Mouse (Mus musculus) G1E (cell line): ENCODE measurements at regions not wholly inside any gene's neighbourhood (a gene's known extent, or its start where the extent isn't known, plus 50 kb on each side); places are given as distances from the start of the nearest gene placed in this dataset.

Experiments used
- ATAC-seq: 2 replicates; pipeline ENCODE4 v1.8.0; 2016; ENCODE audit warnings: mild to moderate bottlenecking; ENCODE audit not compliant: insufficient number of reproducible peaks, poor library complexity, low FRiP score, severe bottlenecking; ENCODE audit errors: extremely low read depth
- DNase-seq: peaks from one replicate; pipeline ENCODE4 v3.0.0; 2012; ENCODE audit warnings: low spot score
- H3K27me3 ChIP-seq: 2 replicates; pipeline ENCODE4 v1.6.1; 2012; ENCODE audit warnings: mild to moderate bottlenecking, low read length, inconsistent platforms; ENCODE audit not compliant: insufficient read depth
- H3K36me3 ChIP-seq: replicated peaks from 2 replicates; pipeline ENCODE3; 2012; ENCODE audit warnings: mild to moderate bottlenecking, inconsistent platforms
- H3K4me1 ChIP-seq: 2 replicates; pipeline ENCODE4 v1.6.1; 2012; ENCODE audit warnings: low read depth, low read length, inconsistent platforms, mixed read lengths; ENCODE audit not compliant: insufficient read depth
- H3K4me3 ChIP-seq: 2 replicates; pipeline ENCODE4 v1.5.1; 2012; ENCODE audit warnings: low read depth, mild to moderate bottlenecking, inconsistent platforms, low read length, moderate library complexity, mixed read lengths
- H3K9me3 ChIP-seq: replicated peaks from 2 replicates; pipeline ENCODE4 v1.6.1; 2012; ENCODE audit warnings: inconsistent platforms
- CTCF ChIP-seq: IDR thresholded peaks from 2 replicates; pipeline ENCODE4 v1.5.1; 2012; ENCODE audit warnings: low read depth, low read length, inconsistent platforms, mixed read lengths
- GATA1 ChIP-seq: IDR thresholded peaks from 2 replicates; pipeline ENCODE4 v1.6.1; 2012; ENCODE audit warnings: borderline replicate concordance, low read length, inconsistent platforms, mixed read lengths
- GATA2 ChIP-seq: IDR thresholded peaks from 2 replicates; pipeline ENCODE4 v1.6.1; 2012; ENCODE audit warnings: low read depth, low read length, inconsistent platforms, borderline replicate concordance
- POLR2AphosphoS5 ChIP-seq: IDR thresholded peaks from 2 replicates; pipeline ENCODE4 v1.6.1; 2012; ENCODE audit warnings: low read depth, low read length, inconsistent platforms; ENCODE audit not compliant: insufficient replicate concordance
- TAL1 ChIP-seq: conservative IDR thresholded peaks from 2 replicates; pipeline ENCODE4 v1.6.1; 2012; ENCODE audit warnings: low read depth, low read length, inconsistent platforms, mixed read lengths

DNA sequence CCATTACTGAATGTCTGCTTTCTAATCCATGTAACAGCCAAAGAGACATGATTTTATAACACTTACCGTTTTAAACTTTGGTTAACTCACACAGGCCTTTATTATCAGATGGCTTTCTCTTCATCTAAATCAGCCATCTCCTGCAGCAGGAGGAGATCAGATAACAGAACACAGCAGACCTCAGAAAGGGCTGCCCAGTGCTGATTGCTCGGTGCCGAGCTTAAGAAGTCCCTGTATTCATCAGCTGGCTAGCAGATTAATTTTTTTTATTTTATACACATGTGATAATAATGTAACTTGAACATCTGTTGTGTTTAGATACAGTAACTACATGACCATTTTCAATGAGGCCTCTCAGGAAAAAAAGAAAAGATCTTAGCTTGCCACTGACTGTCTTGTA is 155.9 kb upstream of the Lpp start:
- H3K9me3 ChIP-seq: peaks cover 44% of the 10 kb centered on the region
- TF ChIP-seq TAL1: no peak
- no peak for TF ChIP-seq POLR2AphosphoS5
- no peak for TF ChIP-seq GATA2
- TF ChIP-seq CTCF: no peak
- no peak for TF ChIP-seq GATA1
- H3K4me3 ChIP-seq: no peak overlapping the region
- DNase-seq: no peak
- H3K4me1 ChIP-seq: no peaks in the 10 kb centered on the region
- no peaks in the 10 kb centered on the region for H3K27me3 ChIP-seq
- ATAC-seq: no peak
- no peaks in the 10 kb centered on the region for H3K36me3 ChIP-seq

DNA sequence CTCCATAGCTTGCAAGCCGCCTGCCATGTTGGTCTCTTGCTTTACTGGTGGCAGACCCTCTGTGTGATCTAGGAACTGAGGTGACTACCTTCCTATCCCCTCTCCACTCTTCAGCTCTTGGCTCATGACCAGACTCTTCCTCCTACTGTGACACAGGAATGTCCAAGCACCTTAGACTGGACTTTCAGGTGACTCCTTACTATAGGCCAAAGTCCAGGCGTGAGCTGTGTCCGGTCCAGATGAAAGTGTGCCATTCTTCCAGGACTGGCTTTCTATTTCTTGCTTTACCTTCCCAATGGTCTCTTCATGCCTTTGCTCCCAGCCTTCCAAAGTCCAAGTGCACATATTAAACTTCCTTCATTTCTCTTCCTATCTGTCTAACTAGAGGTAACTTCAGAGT is 156.3 kb upstream of the Lpp start:
- H3K4me1 ChIP-seq: no peaks in the 10 kb centered on the region
- TF ChIP-seq GATA2 (no peak), POLR2AphosphoS5 (no peak), CTCF (no peak), TAL1 (no peak), GATA1 (no peak)
- H3K27me3 ChIP-seq: no peaks in the 10 kb centered on the region
- DNase-seq (no peak), ATAC-seq (no peak)
- peaks cover 48% of the 10 kb centered on the region for H3K9me3 ChIP-seq
- no peak overlapping the region for H3K4me3 ChIP-seq
- no peaks in the 10 kb centered on the region for H3K36me3 ChIP-seq

DNA sequence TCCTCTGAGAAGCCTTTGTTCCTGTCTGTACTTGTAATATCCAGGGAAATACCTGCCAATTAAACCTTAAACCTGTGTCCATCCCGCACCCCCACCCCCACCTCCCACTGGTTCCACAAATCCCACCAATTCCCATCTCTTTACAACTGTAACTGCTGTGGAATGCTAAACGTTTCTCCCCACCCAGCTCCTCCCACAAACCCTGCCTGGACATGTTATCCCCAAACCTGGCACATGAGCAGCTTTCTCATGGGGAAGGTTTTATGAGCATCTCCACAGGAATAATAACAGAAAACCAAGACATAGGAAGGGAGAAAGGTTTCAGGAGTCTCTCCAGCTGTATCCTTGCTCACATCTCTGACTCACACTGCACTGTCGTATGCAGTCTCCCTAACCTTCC is 156.8 kb upstream of the Lpp start:
- no peak for TF ChIP-seq CTCF
- TF ChIP-seq GATA1: no peak
- no peak for TF ChIP-seq POLR2AphosphoS5
- no peak for TF ChIP-seq TAL1
- TF ChIP-seq GATA2: no peak
- DNase-seq (no peak), ATAC-seq (no peak)
- Histone ChIP-seq H3K4me3 (no peak overlapping the region), H3K36me3 (no peaks in the 10 kb centered on the region), H3K9me3 (peaks cover 51% of the 10 kb centered on the region), H3K4me1 (no peaks in the 10 kb centered on the region), H3K27me3 (no peaks in the 10 kb centered on the region)

DNA sequence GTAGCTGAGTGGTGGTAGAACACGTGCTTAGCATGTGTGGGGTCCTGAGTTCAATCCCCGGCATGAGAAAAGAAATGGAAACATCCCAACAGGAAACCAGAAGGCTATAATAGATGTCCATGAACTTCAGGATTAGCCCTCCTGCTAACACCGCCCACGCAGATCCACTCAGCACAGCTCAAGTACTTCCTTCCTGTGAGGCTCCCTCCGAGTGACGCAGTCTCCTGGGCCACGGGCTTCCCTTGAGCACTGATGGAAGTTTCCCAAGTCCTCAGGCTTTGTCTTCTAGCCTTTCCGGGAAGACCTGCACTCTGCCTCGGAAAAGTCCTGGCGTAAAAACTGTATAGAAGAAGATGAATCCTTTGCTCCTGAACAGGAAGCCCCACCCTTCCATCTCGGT is 158.5 kb upstream of the Lpp start:
- Histone ChIP-seq H3K4me3 (no peak overlapping the region), H3K36me3 (no peaks in the 10 kb centered on the region), H3K27me3 (no peaks in the 10 kb centered on the region), H3K9me3 (peaks cover 49% of the 10 kb centered on the region), H3K4me1 (no peaks in the 10 kb centered on the region)
- TF ChIP-seq GATA1 (no peak), GATA2 (no peak), CTCF (no peak), POLR2AphosphoS5 (no peak), TAL1 (no peak)
- ATAC-seq: no peak
- DNase-seq: no peak

DNA sequence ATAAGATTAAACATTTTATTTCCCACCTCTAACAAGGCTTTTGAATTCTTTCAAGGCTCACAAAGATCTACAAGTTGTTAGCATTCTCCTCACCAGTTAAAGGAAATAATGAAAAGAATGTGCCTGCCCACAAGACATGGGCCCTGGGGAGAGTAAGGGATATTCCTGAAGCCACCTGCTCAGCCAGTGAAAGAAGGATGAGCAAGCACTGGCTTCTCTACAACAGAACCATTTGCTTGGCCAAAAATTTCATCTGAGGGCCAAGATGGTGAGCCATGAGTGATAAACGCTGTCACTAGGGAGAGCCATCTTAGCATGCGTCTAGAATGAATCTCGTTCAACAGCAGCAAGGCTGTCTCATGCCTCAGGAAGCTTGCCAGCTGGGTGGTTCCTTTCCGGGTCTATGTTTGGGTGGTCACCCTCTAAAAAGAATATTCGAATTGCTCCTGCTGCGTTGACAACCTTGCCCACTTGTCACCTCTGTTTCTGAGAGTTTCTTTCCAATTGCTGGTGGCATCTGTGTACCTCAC is 161.2 kb upstream of the Lpp start:
- TF ChIP-seq TAL1: no peak
- no peak for TF ChIP-seq POLR2AphosphoS5
- TF ChIP-seq CTCF: no peak
- no peak for TF ChIP-seq GATA1
- TF ChIP-seq GATA2: no peak
- no peak overlapping the region for H3K4me3 ChIP-seq
- H3K4me1 ChIP-seq: no peaks in the 10 kb centered on the region
- H3K36me3 ChIP-seq: no peaks in the 10 kb centered on the region
- peaks cover 37% of the 10 kb centered on the region for H3K9me3 ChIP-seq
- ATAC-seq: no peak
- no peaks in the 10 kb centered on the region for H3K27me3 ChIP-seq
- no peak for DNase-seq

DNA sequence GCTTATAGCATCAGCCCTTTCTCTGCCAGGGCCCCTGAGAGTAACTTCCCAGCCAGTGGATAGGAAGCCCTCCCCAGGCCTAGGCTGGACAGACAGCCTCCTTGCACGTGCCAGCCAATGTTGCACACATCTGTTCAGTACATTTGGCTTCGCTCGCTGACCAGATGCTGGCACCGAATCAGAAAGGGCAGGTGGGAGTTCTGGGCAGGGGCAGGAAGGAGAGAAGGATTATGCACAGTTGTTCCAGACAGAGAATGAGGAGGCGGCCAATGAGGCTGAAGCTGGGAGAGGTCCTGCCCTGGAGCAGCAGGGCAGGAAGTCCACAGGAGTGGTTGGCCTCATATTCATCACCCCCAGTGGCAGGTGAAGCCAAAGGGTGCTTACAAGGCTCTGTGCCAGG is 161.8 kb upstream of the Lpp start:
- H3K36me3 ChIP-seq: no peaks in the 10 kb centered on the region
- H3K9me3 ChIP-seq: peaks cover 32% of the 10 kb centered on the region
- no peak overlapping the region for H3K4me3 ChIP-seq
- DNase-seq (no peak), ATAC-seq (no peak)
- no peak for TF ChIP-seq POLR2AphosphoS5
- TF ChIP-seq GATA2: no peak
- TF ChIP-seq TAL1: no peak
- no peak for TF ChIP-seq GATA1
- no peak for TF ChIP-seq CTCF
- H3K4me1 ChIP-seq: no peaks in the 10 kb centered on the region
- no peaks in the 10 kb centered on the region for H3K27me3 ChIP-seq
